In the genomic region with DNA sequence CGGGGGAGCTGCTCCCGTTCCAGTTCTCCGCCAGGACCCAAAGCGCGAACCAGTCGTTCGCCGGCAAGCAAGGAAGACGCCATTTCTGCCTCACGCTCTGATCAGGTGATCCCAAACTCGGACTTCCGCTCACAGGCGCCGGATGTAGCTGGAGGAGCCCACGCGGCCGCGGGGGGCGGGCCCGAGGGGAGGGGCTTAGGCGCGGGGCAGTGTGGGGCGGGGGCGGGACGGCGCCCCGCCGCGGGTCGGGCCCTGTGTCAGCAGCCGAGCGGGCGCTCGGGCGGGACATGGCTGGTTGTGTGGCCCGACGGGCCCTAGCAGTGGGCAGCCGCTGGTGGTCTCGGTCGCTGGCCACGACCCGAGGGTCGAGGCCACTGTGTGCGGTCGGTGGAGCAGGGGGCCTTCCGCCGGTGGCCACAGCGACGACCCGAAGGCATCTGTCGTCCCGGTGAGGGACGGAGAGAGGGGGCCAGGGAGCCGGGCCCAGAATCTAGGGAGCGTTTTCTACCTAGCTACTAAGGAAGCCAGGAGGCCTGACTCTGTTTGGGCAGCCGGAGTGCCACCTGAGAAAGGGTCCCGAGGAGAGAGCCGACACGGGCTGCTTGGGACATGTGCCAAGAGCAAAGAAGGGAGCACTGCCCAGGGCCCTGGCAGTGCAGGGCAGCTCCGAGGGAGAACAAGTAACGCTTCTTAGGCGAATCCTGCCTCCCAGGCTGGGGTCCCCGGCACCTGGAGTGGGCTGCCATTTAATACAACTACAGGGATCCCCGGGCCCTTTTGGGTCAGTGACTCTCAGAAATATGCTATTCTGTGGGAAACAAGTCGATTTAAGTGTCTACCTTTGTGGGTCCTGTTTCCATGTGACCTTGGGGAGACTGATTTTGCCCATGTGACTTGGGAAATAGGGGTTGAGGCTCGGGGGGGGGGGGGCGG, we compare ENCODE assay signal across 7 mouse cellular contexts. TPM values are rescaled to one million over a fixed set of nuclear protein-coding genes. Genes with fewer than 3 reads are reported as not detected.
A peak's percentile ranks its signal among the peaks of the same experiment; 100 is the strongest.
DNase-seq lines count a peak whose midpoint lies in the region; ATAC-seq lines count a peak whose summit lies in the region.

A gene (minus strand): TSS at position 148 of the 933 bp plus-strand sequence.
A gene (plus strand): TSS at position 169 of the 933 bp plus-strand sequence.

- H3K9me3 ChIP-seq in embryonic facial prominence, embryonic 10.5 days, result no peaks in the 10 kb centered on the region
- H3K9me3 ChIP-seq in limb, embryonic 10.5 days (replicated peaks), result no peaks in the 10 kb centered on the region
- no peaks in the 10 kb centered on the region for H3K9me3 ChIP-seq in midbrain, embryonic 13.5 days

- H3K36me3 ChIP-seq in embryonic facial prominence, embryonic 10.5 days (replicated peaks), result peaks cover 66% of the 10 kb centered on the region
- peaks cover 63% of the 10 kb centered on the region for H3K36me3 ChIP-seq in limb, embryonic 10.5 days
- peaks cover 53% of the 10 kb centered on the region for H3K36me3 ChIP-seq in midbrain, embryonic 13.5 days

- H3K27me3 ChIP-seq in embryonic facial prominence, embryonic 10.5 days (replicated peaks; ENCODE audit: low read depth, poor library complexity, severe bottlenecking), result no peaks in the 10 kb centered on the region
- no peaks in the 10 kb centered on the region for H3K27me3 ChIP-seq in limb, embryonic 10.5 days (ENCODE audit: low read depth, poor library complexity, severe bottlenecking)
- H3K27me3 ChIP-seq in midbrain, embryonic 13.5 days, result no peaks in the 10 kb centered on the region

- H3K27ac ChIP-seq in embryonic facial prominence, embryonic 10.5 days (replicated peaks), result peak within 1 kb of the TSS; percentile 94
- peak within 1 kb of the TSS; percentile 94 for H3K27ac ChIP-seq in limb, embryonic 10.5 days
- peak within 1 kb of the TSS; percentile 85 for H3K27ac ChIP-seq in midbrain, embryonic 13.5 days

- H3K4me2 ChIP-seq in midbrain, embryonic 13.5 days (replicated peaks), result peak within 1 kb of the TSS; percentile 94

- peaks cover 22% of the 10 kb centered on the region for H3K4me1 ChIP-seq in embryonic facial prominence, embryonic 10.5 days
- peaks cover 19% of the 10 kb centered on the region for H3K4me1 ChIP-seq in limb, embryonic 10.5 days
- peaks cover 23% of the 10 kb centered on the region for H3K4me1 ChIP-seq in midbrain, embryonic 13.5 days (replicated peaks)

- H3K9ac ChIP-seq in midbrain, embryonic 13.5 days (replicated peaks), result peak within 1 kb of the TSS; percentile 98

- peak; percentile 97 for ATAC-seq in granulocyte monocyte progenitor cell, adult 5-6 weeks (replicated peaks; ENCODE audit: poor library complexity, severe bottlenecking)
- peak; percentile 95 for ATAC-seq in midbrain, embryonic 13.5 days

- under 1% methylated on average over 67 of the region's 67 CpGs for WGBS in embryonic facial prominence, embryonic 10.5 days
- under 1% methylated on average over 67 of the region's 67 CpGs for WGBS in limb, embryonic 10.5 days
- WGBS in midbrain, embryonic 13.5 days, result under 1% methylated on average over 67 of the region's 67 CpGs

- peak; percentile 94 for DNase-seq in adrenal gland, postnatal 10 days
- peak; percentile 97 for DNase-seq in embryonic facial prominence, embryonic 10.5 days (ENCODE audit: low spot score)
- DNase-seq in kidney, adult 11 months, result peak; percentile 87
- peak; percentile 98 for DNase-seq in limb, embryonic 10.5 days (ENCODE audit: low spot score)
- peak; percentile 76 for DNase-seq in spleen, adult 12 weeks (ENCODE audit: low spot score)

- peak within 1 kb of the TSS; percentile 86 for H3K4me3 ChIP-seq in embryonic facial prominence, embryonic 10.5 days
- H3K4me3 ChIP-seq in limb, embryonic 10.5 days, result peak within 1 kb of the TSS; percentile 85
- H3K4me3 ChIP-seq in midbrain, embryonic 13.5 days (replicated peaks), result peak within 1 kb of the TSS; percentile 89

RNA-seq across cellular contexts. Expression of the first gene that starts in this region (rescaled TPM):
- 10 to 100 TPM; 21.3 to 25.1 TPM for total RNA-seq in adrenal gland, postnatal 10 days (2021)
- polyA plus RNA-seq in embryonic facial prominence, embryonic 10.5 days (2016; fragmentation: Nextera tagmentation; extraction: Ambion mirVana), result 75.9 and 76.0 TPM in 2 replicates
- total RNA-seq in granulocyte monocyte progenitor cell, adult 5-6 weeks (2014; fragmentation: Nextera tagmentation), result 21.9 and 36.8 TPM in 2 replicates
- 25.5 and 29.9 TPM in 2 replicates for total RNA-seq in granulocyte monocyte progenitor cell, adult 5-6 weeks (2017)
- polyA plus RNA-seq in limb, embryonic 10.5 days (2016; fragmentation: Nextera tagmentation; extraction: Ambion mirVana), result 73.7 and 85.5 TPM in 2 replicates
- polyA plus RNA-seq in midbrain, embryonic 13.5 days (2015; fragmentation: Nextera tagmentation; extraction: Ambion mirVana), result 95.9 and 97.6 TPM in 2 replicates

RNA-seq across cellular contexts. Expression of the second gene that starts in this region (rescaled TPM):
- 100 to 1,000 TPM; 188 to 199 TPM for total RNA-seq in adrenal gland, postnatal 10 days (2021)
- 175 and 178 TPM in 2 replicates for polyA plus RNA-seq in embryonic facial prominence, embryonic 10.5 days (2016; fragmentation: Nextera tagmentation; extraction: Ambion mirVana)
- 61.3 and 68.8 TPM in 2 replicates for total RNA-seq in granulocyte monocyte progenitor cell, adult 5-6 weeks (2014; fragmentation: Nextera tagmentation)
- 64.5 and 85.8 TPM in 2 replicates for total RNA-seq in granulocyte monocyte progenitor cell, adult 5-6 weeks (2017)
- 179 TPM in 2 replicates for polyA plus RNA-seq in limb, embryonic 10.5 days (2016; fragmentation: Nextera tagmentation; extraction: Ambion mirVana)
- 176 and 178 TPM in 2 replicates for polyA plus RNA-seq in midbrain, embryonic 13.5 days (2015; fragmentation: Nextera tagmentation; extraction: Ambion mirVana)

Comparison
In these comparisons a context has a peak if more than half of its experiments do, and no peak if none do; other contexts are left out.
1. Peak in every context shown above with its lines: DNase-seq, ATAC-seq, H3K4me3 ChIP-seq and H3K27ac ChIP-seq.